13 mouse cellular contexts compared by ENCODE assay signal in genomic region chr10:40762624-40763023, GRCm38 (mm10).
DNase-seq lines count a peak whose midpoint lies in the region; ATAC-seq and TF ChIP-seq lines count a peak whose summit lies in the region.
"Had no signal": no experiment of that assay in that cellular context is flagged by ENCODE, and none has a peak within 500 bp of the region (broad histone marks: within the 10 kb centered on the region; RNA-seq: fewer than 3 reads in every experiment).

No protein-coding gene starts in this region.

- H3K27me3 ChIP-seq in hindbrain, embryonic 14.5 days (ENCODE audit: control insufficient read depth, insufficient read depth, low read length) = no peaks in the 10 kb centered on the region
- H3K27me3 ChIP-seq in hindbrain, embryonic 12.5 days = no peaks in the 10 kb centered on the region
- no peaks in the 10 kb centered on the region for H3K27me3 ChIP-seq in embryonic facial prominence, embryonic 13.5 days
- H3K27me3 ChIP-seq in neural tube, embryonic 14.5 days (ENCODE audit: control insufficient read depth, insufficient read depth, low read length) = no peaks in the 10 kb centered on the region
- H3K27me3 ChIP-seq in cerebellum, adult 2 months (ENCODE audit: control insufficient read depth, insufficient read depth, low read length) = no peaks in the 10 kb centered on the region
- no peaks in the 10 kb centered on the region for H3K27me3 ChIP-seq in kidney, embryonic 15.5 days

- H3K9me3 ChIP-seq in hindbrain, embryonic 14.5 days (ENCODE audit: control insufficient read depth, low read length) = no peaks in the 10 kb centered on the region
- no peaks in the 10 kb centered on the region for H3K9me3 ChIP-seq in hindbrain, embryonic 12.5 days (replicated peaks)
- no peaks in the 10 kb centered on the region for H3K9me3 ChIP-seq in embryonic facial prominence, embryonic 13.5 days
- H3K9me3 ChIP-seq in neural tube, embryonic 14.5 days (ENCODE audit: control insufficient read depth, low read length) = no peaks in the 10 kb centered on the region
- no peaks in the 10 kb centered on the region for H3K9me3 ChIP-seq in kidney, embryonic 15.5 days (replicated peaks)

- peak; percentile 80; the same call in 1 of the 2 replicates for ATAC-seq in hindbrain, embryonic 14.5 days (ENCODE audit: low FRiP score)
- no peak for ATAC-seq in hindbrain, embryonic 12.5 days (ENCODE audit: low FRiP score)
- ATAC-seq in embryonic facial prominence, embryonic 13.5 days (ENCODE audit: insufficient number of reproducible peaks, insufficient read depth, low FRiP score, low TSS enrichment, low read depth) = no peak
- ATAC-seq in neural tube, embryonic 14.5 days (ENCODE audit: low read depth) = peak; percentile 91
- no peak for ATAC-seq in kidney, embryonic 15.5 days (replicated peaks; ENCODE audit: low FRiP score)
- ATAC-seq: CD4-positive, CD25-positive, alpha-beta regulatory T cell, adult 4 months had no signal

- H3K4me2 ChIP-seq in hindbrain, embryonic 14.5 days (replicated peaks) = no peak overlapping the region
- H3K4me2 ChIP-seq in hindbrain, embryonic 12.5 days (replicated peaks) = no peak overlapping the region
- peak overlapping the region; percentile 23; the same call in 1 of the 2 replicates for H3K4me2 ChIP-seq in embryonic facial prominence, embryonic 13.5 days
- no peak overlapping the region for H3K4me2 ChIP-seq in neural tube, embryonic 14.5 days (ENCODE audit: low read depth, low read length)
- no peak overlapping the region for H3K4me2 ChIP-seq in kidney, embryonic 15.5 days
- H3K4me2 ChIP-seq: lung, embryonic 14.5 days had no signal

- intact Hi-C loops in left cerebral cortex, adult 2 months (cut with DNase I) = loop anchor here (2.0 to 5.0 kb wide), 2 partner anchors 65 to 124 kb away; no protein-coding TSS in a partner anchor

- H3K4me3 ChIP-seq in hindbrain, embryonic 14.5 days (replicated peaks; ENCODE audit: low read length) = no peak overlapping the region
- no peak overlapping the region for H3K4me3 ChIP-seq in hindbrain, embryonic 12.5 days
- H3K4me3 ChIP-seq in embryonic facial prominence, embryonic 13.5 days = no peak overlapping the region
- H3K4me3 ChIP-seq in left cerebral cortex, adult 2 months = no peak overlapping the region
- H3K4me3 ChIP-seq in neural tube, embryonic 14.5 days (ENCODE audit: low read depth, low read length) = no peak overlapping the region
- no peak overlapping the region for H3K4me3 ChIP-seq in cerebellum, adult 2 months (replicated peaks; ENCODE audit: insufficient read depth, low read depth, low read length)
- no peak overlapping the region for H3K4me3 ChIP-seq in kidney, embryonic 15.5 days (replicated peaks)

- TF ChIP-seq CTCF in left cerebral cortex, adult 2 months (IDR thresholded peaks at IDR 0.05) = no peak; the same call in 1 of the 2 replicates
- no peak for TF ChIP-seq CTCF in cerebellum, adult 2 months (IDR thresholded peaks at IDR 0.05; ENCODE audit: borderline replicate concordance, insufficient read depth, low read depth, low read length)

- no peaks in the 10 kb centered on the region for H3K36me3 ChIP-seq in hindbrain, embryonic 14.5 days (replicated peaks; ENCODE audit: control insufficient read depth, insufficient read depth)
- no peaks in the 10 kb centered on the region for H3K36me3 ChIP-seq in hindbrain, embryonic 12.5 days
- H3K36me3 ChIP-seq in embryonic facial prominence, embryonic 13.5 days = no peaks in the 10 kb centered on the region
- H3K36me3 ChIP-seq in neural tube, embryonic 14.5 days (ENCODE audit: control insufficient read depth, insufficient read depth, low read length) = no peaks in the 10 kb centered on the region
- no peaks in the 10 kb centered on the region for H3K36me3 ChIP-seq in kidney, embryonic 15.5 days

- no peak overlapping the region for H3K9ac ChIP-seq in hindbrain, embryonic 14.5 days
- no peak overlapping the region for H3K9ac ChIP-seq in hindbrain, embryonic 12.5 days
- no peak overlapping the region for H3K9ac ChIP-seq in embryonic facial prominence, embryonic 13.5 days
- H3K9ac ChIP-seq in neural tube, embryonic 14.5 days (replicated peaks; ENCODE audit: low read depth, low read length) = no peak overlapping the region
- H3K9ac ChIP-seq in kidney, embryonic 15.5 days = no peak overlapping the region
- H3K9ac ChIP-seq: lung, embryonic 14.5 days had no signal

- peak overlapping the region; percentile 20; the same call in 1 of the 2 replicates for H3K27ac ChIP-seq in hindbrain, embryonic 14.5 days
- no peak overlapping the region for H3K27ac ChIP-seq in hindbrain, embryonic 12.5 days
- H3K27ac ChIP-seq in embryonic facial prominence, embryonic 13.5 days = no peak overlapping the region
- H3K27ac ChIP-seq in left cerebral cortex, adult 2 months = peak overlapping the region; percentile 82
- no peak overlapping the region; the same call in 1 of the 2 replicates for H3K27ac ChIP-seq in neural tube, embryonic 14.5 days (ENCODE audit: low read depth, low read length)
- no peak overlapping the region for H3K27ac ChIP-seq in cerebellum, adult 2 months (ENCODE audit: insufficient read depth, low read length)
- no peak overlapping the region for H3K27ac ChIP-seq in kidney, embryonic 15.5 days

- no peak for TF ChIP-seq POLR2A in cerebellum, adult 2 months (IDR thresholded peaks at IDR 0.05; ENCODE audit: borderline replicate concordance, insufficient read depth, low read length)

- 52% methylated on average over 6 of the region's 6 CpGs for WGBS in hindbrain, embryonic 14.5 days
- WGBS in hindbrain, embryonic 12.5 days = 70% methylated on average over 6 of the region's 6 CpGs
- 39% methylated on average over 6 of the region's 6 CpGs for WGBS in embryonic facial prominence, embryonic 13.5 days
- 20% methylated on average over 6 of the region's 6 CpGs for WGBS in neural tube, embryonic 14.5 days
- WGBS in cerebellum, adult 2 months = 41% methylated on average over 6 of the region's 6 CpGs
- 60% methylated on average over 6 of the region's 6 CpGs for WGBS in kidney, embryonic 15.5 days

- peak; percentile 28 for DNase-seq in hindbrain, embryonic 14.5 days (ENCODE audit: low spot score)
- peak in 1 of 2 experiments; percentile 22 for DNase-seq in left cerebral cortex, adult 2 months (ENCODE audit: extremely low spot score in 1 of 2, low spot score in 2 of 2)
- no peak for DNase-seq in natural killer cell, adult 2 months (ENCODE audit: low spot score in 2 of 2)
- DNase-seq in cerebellum, adult 2 months = no peak
- DNase-seq: embryo, embryonic 11 days; gastrocnemius, postnatal 14 days; kidney, postnatal 4 days; lung, embryonic 14.5 days had no signal

- no peaks in the 10 kb centered on the region; the same call in 1 of the 2 replicates for H3K4me1 ChIP-seq in hindbrain, embryonic 14.5 days (replicated peaks; ENCODE audit: control insufficient read depth, insufficient read depth, low read length)
- no peaks in the 10 kb centered on the region for H3K4me1 ChIP-seq in hindbrain, embryonic 12.5 days
- H3K4me1 ChIP-seq in embryonic facial prominence, embryonic 13.5 days = peaks cover 13% of the 10 kb centered on the region; the same call in 1 of the 2 replicates
- H3K4me1 ChIP-seq in neural tube, embryonic 14.5 days (ENCODE audit: control insufficient read depth, insufficient read depth, low read length) = 0 out of 2 replicates have a peak, but pooled peaks cover 4% of the 10 kb centered on the region
- H3K4me1 ChIP-seq in cerebellum, adult 2 months (ENCODE audit: control insufficient read depth, insufficient read depth, low read length) = no peaks in the 10 kb centered on the region
- H3K4me1 ChIP-seq in kidney, embryonic 15.5 days = no peaks in the 10 kb centered on the region

Comparison
In these comparisons a context has a peak if more than half of its experiments do, and no peak if none do; other contexts are left out.
1. ATAC-seq: peak in hindbrain, embryonic 14.5 days (single experiment) and neural tube, embryonic 14.5 days (single experiment); none in hindbrain, embryonic 12.5 days (single experiment), embryonic facial prominence, embryonic 13.5 days (single experiment) and kidney, embryonic 15.5 days (single experiment).
2. H3K27ac ChIP-seq: peak in hindbrain, embryonic 14.5 days (single experiment) and left cerebral cortex, adult 2 months (single experiment); none in hindbrain, embryonic 12.5 days (single experiment), embryonic facial prominence, embryonic 13.5 days (single experiment), neural tube, embryonic 14.5 days (single experiment), cerebellum, adult 2 months (single experiment) and kidney, embryonic 15.5 days (single experiment).